ENCODE assay signal across 8 mouse cellular contexts in the genomic region with DNA sequence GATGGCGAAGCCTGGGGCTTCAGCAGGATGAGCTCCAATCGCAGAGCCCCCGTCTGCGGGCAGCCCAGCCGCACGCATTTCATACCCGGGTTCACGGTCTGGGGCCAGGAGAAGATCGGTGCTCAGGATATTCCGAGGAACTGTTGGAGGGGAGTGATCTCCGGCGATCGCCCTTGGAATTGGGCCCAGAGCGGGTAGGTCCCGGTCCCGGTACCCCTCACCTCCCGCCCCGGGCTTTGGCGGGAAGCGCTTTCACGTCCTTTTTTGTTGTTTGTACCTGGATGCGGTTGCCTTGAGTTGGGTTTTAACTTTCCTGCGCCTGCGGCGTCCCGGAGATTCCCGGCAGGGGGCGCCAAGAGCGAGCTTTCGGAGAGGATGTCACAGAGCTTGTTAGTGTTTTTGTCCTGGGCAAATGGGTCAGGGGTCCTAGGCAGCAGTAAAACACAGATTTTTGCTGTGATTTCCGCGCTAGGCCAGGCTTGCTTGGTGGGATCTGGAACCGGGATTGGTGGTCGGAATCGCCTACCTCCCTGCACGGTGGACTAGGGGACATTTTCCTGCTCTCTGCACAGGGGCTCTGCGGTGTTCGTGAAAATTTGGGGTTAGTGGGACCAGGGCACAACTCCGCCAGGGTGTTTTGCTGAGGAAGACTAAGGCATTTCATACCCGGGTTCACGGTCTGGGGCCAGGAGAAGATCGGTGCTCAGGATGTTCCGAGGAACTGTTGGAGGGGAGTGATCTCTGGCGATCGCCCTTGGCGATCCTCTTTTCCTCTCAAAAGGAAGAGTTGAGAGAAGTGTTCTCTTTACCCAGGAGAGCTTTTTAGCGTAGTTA. TPM values are rescaled to one million over a fixed set of nuclear protein-coding genes. Genes with fewer than 3 reads are reported as not detected.
A peak's percentile ranks its signal among the peaks of the same experiment; 100 is the strongest.
DNase-seq lines count a peak whose midpoint lies in the region; ATAC-seq and TF ChIP-seq lines count a peak whose summit lies in the region.

No protein-coding gene starts in this region.

- H3K4me2 ChIP-seq in hindbrain, postnatal 0 days (ENCODE audit: low read depth, low read length), result peak overlapping the region; percentile 100

- peak; percentile 83 to 97 for DNase-seq in adrenal gland, adult (ENCODE audit: inconsistent age in 2 of 2, low spot score in 1 of 2)
- DNase-seq in gastrocnemius, postnatal 10 days, result peak; percentile 92
- peak; percentile 87 for DNase-seq in hindbrain, postnatal 0 days (ENCODE audit: low spot score)
- DNase-seq in left cerebral cortex, adult 11 months (ENCODE audit: low spot score), result peak; percentile 53
- peak; percentile 92 for DNase-seq in lung, postnatal 14 days
- peak; percentile 85 for DNase-seq in right cerebral cortex, adult 18-20 months
- peak; percentile 79 to 93 for DNase-seq in urinary bladder, postnatal 4 days (ENCODE audit: low spot score in 2 of 2)

- no peaks in the 10 kb centered on the region for H3K9me3 ChIP-seq in hindbrain, postnatal 0 days (ENCODE audit: low read length)

- H3K27me3 ChIP-seq in hindbrain, postnatal 0 days (ENCODE audit: insufficient read depth, low read length), result no peaks in the 10 kb centered on the region

- H3K36me3 ChIP-seq in hindbrain, postnatal 0 days (ENCODE audit: insufficient read depth, low read length), result no peaks in the 10 kb centered on the region

- TF ChIP-seq CTCF in hindbrain, postnatal 0 days (IDR thresholded peaks at IDR 0.05; ENCODE audit: low read depth), result peak; percentile 80

- H3K4me1 ChIP-seq in hindbrain, postnatal 0 days (ENCODE audit: insufficient read depth, low read length), result 0 out of 2 replicates have a peak, but pooled peaks cover 7% of the 10 kb centered on the region

- peak; percentile 72 for ATAC-seq in common myeloid progenitor, adult 5-6 weeks (replicated peaks; ENCODE audit: low read depth, poor library complexity, severe bottlenecking)
- peak; percentile 66 for ATAC-seq in hindbrain, postnatal 0 days

- peak overlapping the region; percentile 56 for H3K9ac ChIP-seq in hindbrain, postnatal 0 days (replicated peaks; ENCODE audit: low read length)

- WGBS in hindbrain, postnatal 0 days, result 1% methylated on average over 47 of the region's 47 CpGs

- H3K4me3 ChIP-seq in hindbrain, postnatal 0 days (ENCODE audit: low read length), result peak overlapping the region; percentile 55

- no peak overlapping the region for H3K27ac ChIP-seq in hindbrain, postnatal 0 days

RNA-seq across cellular contexts. Expression of a gene that starts 1.4 kb away (rescaled TPM):
- not detected in 2 replicates for total RNA-seq in common myeloid progenitor, adult 5-6 weeks (2017)
- total RNA-seq in gastrocnemius, postnatal 10 days (2021), result 10 to 100 TPM; 20.7 to 27.4 TPM
- 40.0 and 43.7 TPM in 2 replicates for total RNA-seq in hindbrain, postnatal 0 days (2014; rRNA removed)
- 8.0 and 8.8 TPM in 2 replicates for polyA plus RNA-seq in hindbrain, postnatal 0 days (2015; fragmentation: Nextera tagmentation; extraction: Ambion mirVana)

Comparison
In these comparisons a context has a peak if more than half of its experiments do, and no peak if none do; other contexts are left out.
1. RNA of a gene that starts 1.4 kb away (total RNA-seq): 40.0 to 43.7 TPM in hindbrain, postnatal 0 days and 20.7 to 27.4 TPM in gastrocnemius, postnatal 10 days; not detected in common myeloid progenitor, adult 5-6 weeks; every median in the first group is over 10 times any median in the second.
2. Peak in every context shown above with its lines, with median percentiles within 50 percentile points of each other: DNase-seq.